Mouse (Mus musculus): Measurements from ENCODE around the gene Erf. TPM values are rescaled to one million over a fixed set of nuclear protein-coding genes. Genes with fewer than 3 reads are reported as not detected.

Gene Erf
- polyA plus RNA-seq, 1 experiment from 2014 or later = 16.4 TPM

DNA sequence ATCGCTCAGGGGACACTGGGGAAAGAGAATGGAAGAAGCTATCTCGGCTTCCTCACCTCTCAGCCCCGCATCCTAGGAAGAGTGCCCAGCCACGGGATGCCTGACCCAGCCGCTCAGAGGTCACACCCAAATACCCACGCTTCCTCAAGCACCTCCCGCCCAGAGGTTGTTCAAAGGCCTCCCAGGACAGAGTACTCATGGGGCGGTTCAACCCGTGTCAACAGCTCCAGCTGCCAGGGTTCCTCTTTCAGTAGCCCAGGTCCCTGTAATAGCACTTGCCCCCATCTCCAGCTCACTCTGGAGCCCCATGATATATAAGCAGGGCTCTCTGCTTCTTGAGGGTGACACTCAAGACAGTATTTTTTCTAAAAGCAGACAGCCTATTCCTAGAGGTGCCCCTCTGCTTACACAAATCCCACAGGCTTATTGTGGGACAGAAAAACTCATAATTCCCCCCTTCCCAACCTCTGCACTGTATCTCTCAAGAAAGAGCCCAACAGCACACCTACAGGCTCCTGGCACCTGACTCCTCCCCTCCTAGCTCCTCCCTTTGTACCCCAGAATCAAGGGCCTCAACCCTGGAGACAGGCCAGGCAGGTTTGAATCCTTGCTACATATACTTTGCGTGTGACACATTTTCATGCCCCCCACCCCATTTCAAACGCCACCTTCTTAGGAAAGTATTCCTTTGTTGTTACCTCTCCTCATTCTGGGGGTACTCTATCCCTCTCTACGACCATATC, 32.7 kb downstream of the Erf start:
- no peaks in the 10 kb centered on the region for H3K27me3 ChIP-seq (replicated peaks; ENCODE audit: control insufficient read depth, insufficient read depth, low read length)
- H3K9ac ChIP-seq (ENCODE audit: low read depth, low read length) = peak overlapping the region; percentile 89
- H3K27ac ChIP-seq (ENCODE audit: low read depth, low read length) = no peak overlapping the region
- no peak for ATAC-seq (replicated peaks; ENCODE audit: low FRiP score)
- H3K4me3 ChIP-seq (ENCODE audit: low read depth, low read length) = peak overlapping the region; percentile 88
- WGBS = 62% methylated on average over 12 of the region's 12 CpGs
- peaks cover 30% of the 10 kb centered on the region for H3K4me1 ChIP-seq (replicated peaks; ENCODE audit: control insufficient read depth, insufficient read depth, low read length)
- peaks cover 2% of the 10 kb centered on the region; the same call in 1 of the 2 replicates for H3K36me3 ChIP-seq (ENCODE audit: control insufficient read depth, insufficient read depth, low read length)
- no peaks in the 10 kb centered on the region for H3K9me3 ChIP-seq (ENCODE audit: control insufficient read depth, low read length)
- peak overlapping the region; percentile 90 for H3K4me2 ChIP-seq
- no peak for DNase-seq (ENCODE audit: low spot score)

DNA sequence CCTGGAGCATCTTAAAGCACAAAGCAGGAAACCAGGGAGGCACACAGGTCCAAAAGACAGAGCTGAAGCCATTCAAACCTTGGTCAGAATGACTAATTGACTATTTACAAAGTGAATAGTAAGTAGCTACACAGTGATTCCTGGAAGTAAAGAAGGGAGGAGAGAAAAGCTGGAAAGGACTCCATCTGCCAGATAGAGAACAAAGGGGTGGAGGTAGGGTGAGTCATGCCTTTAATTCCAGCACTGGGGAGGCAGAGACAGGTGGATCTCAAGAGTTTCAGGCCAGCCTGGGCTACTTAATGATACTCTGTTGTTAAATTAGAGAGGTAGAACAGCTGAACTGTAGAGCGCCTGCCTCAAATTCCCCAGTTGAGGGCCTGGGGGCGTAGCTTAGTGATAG, 36.4 kb downstream of the Erf start:
- Histone ChIP-seq H3K4me2 (no peak overlapping the region), H3K4me3 (ENCODE audit: low read depth, low read length) (no peak overlapping the region), H3K36me3 (ENCODE audit: control insufficient read depth, insufficient read depth, low read length) (peaks cover 15% of the 10 kb centered on the region; the same call in 1 of the 2 replicates), H3K9me3 (ENCODE audit: control insufficient read depth, low read length) (no peaks in the 10 kb centered on the region), H3K27ac (ENCODE audit: low read depth, low read length) (no peak overlapping the region), H3K27me3 (replicated peaks; ENCODE audit: control insufficient read depth, insufficient read depth, low read length) (no peaks in the 10 kb centered on the region), H3K4me1 (replicated peaks; ENCODE audit: control insufficient read depth, insufficient read depth, low read length) (peaks cover 20% of the 10 kb centered on the region), H3K9ac (ENCODE audit: low read depth, low read length) (no peak overlapping the region)
- 85% methylated on average over 2 of the region's 2 CpGs for WGBS
- DNase-seq (ENCODE audit: low spot score) (no peak), ATAC-seq (replicated peaks; ENCODE audit: low FRiP score) (no peak)

DNA sequence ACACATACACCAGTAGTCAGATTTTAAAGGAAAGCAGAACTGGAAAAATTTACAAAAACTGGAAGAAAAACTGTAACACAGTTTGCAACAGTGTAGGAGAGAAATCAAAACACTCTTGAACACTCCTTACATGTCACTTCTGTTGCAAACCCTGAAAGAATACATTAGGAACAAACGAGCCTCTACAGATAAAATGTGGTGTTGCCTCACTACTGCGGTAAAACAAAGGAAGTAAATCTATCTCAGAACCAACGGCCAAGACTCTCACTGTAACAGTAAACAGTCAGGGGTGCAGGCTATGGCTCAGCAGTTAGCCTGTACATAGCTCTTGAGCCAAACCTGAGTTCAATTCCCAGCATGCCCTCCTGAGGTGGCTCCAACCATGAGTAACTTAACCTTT, 37.5 kb downstream of the Erf start:
- Histone ChIP-seq H3K4me1 (replicated peaks; ENCODE audit: control insufficient read depth, insufficient read depth, low read length) (peaks cover 19% of the 10 kb centered on the region), H3K9ac (ENCODE audit: low read depth, low read length) (no peak overlapping the region), H3K27me3 (replicated peaks; ENCODE audit: control insufficient read depth, insufficient read depth, low read length) (no peaks in the 10 kb centered on the region), H3K4me2 (no peak overlapping the region), H3K27ac (ENCODE audit: low read depth, low read length) (no peak overlapping the region), H3K4me3 (ENCODE audit: low read depth, low read length) (no peak overlapping the region), H3K36me3 (ENCODE audit: control insufficient read depth, insufficient read depth, low read length) (peaks cover 20% of the 10 kb centered on the region; the same call in 1 of the 2 replicates), H3K9me3 (ENCODE audit: control insufficient read depth, low read length) (no peaks in the 10 kb centered on the region)
- ATAC-seq (replicated peaks; ENCODE audit: low FRiP score) = no peak
- no peak for DNase-seq (ENCODE audit: low spot score)
- 50% methylated on average over 3 of the region's 3 CpGs for WGBS

DNA sequence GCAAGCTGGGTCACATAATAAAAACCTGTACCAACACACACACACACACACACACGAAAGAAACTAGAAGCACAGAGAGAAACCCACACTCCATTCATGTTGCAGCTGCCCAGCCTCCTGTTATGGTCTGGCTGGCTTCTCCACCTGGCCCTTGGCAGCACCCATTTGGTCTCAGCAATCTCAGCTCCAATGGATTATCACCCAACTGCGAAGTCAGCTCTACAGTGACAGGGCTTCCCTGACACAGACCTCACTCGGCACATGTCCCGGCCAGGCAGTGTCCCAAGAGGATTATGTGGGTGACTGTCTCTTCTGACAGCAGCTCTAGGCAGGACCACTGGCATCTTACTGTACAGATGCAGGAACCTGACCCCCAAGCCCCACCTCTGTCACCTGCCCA, 40.1 kb downstream of the Erf start:
- Histone ChIP-seq H3K27me3 (replicated peaks; ENCODE audit: control insufficient read depth, insufficient read depth, low read length) (no peaks in the 10 kb centered on the region), H3K4me3 (ENCODE audit: low read depth, low read length) (no peak overlapping the region), H3K9ac (ENCODE audit: low read depth, low read length) (no peak overlapping the region), H3K27ac (ENCODE audit: low read depth, low read length) (no peak overlapping the region), H3K4me2 (no peak overlapping the region), H3K9me3 (ENCODE audit: control insufficient read depth, low read length) (no peaks in the 10 kb centered on the region), H3K4me1 (replicated peaks; ENCODE audit: control insufficient read depth, insufficient read depth, low read length) (peaks cover 19% of the 10 kb centered on the region), H3K36me3 (ENCODE audit: control insufficient read depth, insufficient read depth, low read length) (peaks cover 25% of the 10 kb centered on the region)
- ATAC-seq (replicated peaks; ENCODE audit: low FRiP score) = no peak
- WGBS = 82% methylated on average over 4 of the region's 4 CpGs
- DNase-seq (ENCODE audit: low spot score) = no peak

DNA sequence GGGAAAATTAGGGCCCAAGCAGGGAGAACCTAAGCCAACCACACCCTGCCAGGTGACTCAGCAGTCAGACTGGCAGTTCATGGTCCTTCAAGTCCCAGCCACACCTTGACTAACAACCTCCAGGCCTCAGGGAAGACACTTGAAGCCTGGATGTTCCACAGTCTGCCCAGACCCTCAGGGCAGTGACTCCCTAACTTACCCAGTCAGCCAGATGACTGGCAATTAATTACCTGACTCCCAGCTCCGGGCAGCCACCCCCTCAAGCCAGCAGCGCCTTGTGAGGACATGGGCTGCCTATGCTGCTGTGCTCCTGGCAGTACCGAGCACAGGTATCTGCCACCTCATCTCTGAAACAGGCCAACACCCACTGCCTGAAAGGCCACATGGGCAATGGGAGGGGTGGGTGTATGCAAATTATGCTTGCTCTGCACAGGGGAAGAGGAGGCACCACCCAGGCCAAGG, 41.4 kb downstream of the Erf start:
- peaks cover 25% of the 10 kb centered on the region for H3K36me3 ChIP-seq (ENCODE audit: control insufficient read depth, insufficient read depth, low read length)
- no peak overlapping the region for H3K27ac ChIP-seq (ENCODE audit: low read depth, low read length)
- peak overlapping the region; percentile 26 for H3K4me2 ChIP-seq
- no peaks in the 10 kb centered on the region for H3K9me3 ChIP-seq (ENCODE audit: control insufficient read depth, low read length)
- no peaks in the 10 kb centered on the region for H3K27me3 ChIP-seq (replicated peaks; ENCODE audit: control insufficient read depth, insufficient read depth, low read length)
- H3K4me1 ChIP-seq (replicated peaks; ENCODE audit: control insufficient read depth, insufficient read depth, low read length) = peaks cover 22% of the 10 kb centered on the region
- 69% methylated on average over 3 of the region's 3 CpGs for WGBS
- H3K4me3 ChIP-seq (ENCODE audit: low read depth, low read length) = no peak overlapping the region
- peak overlapping the region; percentile 23; the same call in 1 of the 2 replicates for H3K9ac ChIP-seq (ENCODE audit: low read depth, low read length)
- no peak for DNase-seq (ENCODE audit: low spot score)
- peak; percentile 77 for ATAC-seq (replicated peaks; ENCODE audit: low FRiP score)

DNA sequence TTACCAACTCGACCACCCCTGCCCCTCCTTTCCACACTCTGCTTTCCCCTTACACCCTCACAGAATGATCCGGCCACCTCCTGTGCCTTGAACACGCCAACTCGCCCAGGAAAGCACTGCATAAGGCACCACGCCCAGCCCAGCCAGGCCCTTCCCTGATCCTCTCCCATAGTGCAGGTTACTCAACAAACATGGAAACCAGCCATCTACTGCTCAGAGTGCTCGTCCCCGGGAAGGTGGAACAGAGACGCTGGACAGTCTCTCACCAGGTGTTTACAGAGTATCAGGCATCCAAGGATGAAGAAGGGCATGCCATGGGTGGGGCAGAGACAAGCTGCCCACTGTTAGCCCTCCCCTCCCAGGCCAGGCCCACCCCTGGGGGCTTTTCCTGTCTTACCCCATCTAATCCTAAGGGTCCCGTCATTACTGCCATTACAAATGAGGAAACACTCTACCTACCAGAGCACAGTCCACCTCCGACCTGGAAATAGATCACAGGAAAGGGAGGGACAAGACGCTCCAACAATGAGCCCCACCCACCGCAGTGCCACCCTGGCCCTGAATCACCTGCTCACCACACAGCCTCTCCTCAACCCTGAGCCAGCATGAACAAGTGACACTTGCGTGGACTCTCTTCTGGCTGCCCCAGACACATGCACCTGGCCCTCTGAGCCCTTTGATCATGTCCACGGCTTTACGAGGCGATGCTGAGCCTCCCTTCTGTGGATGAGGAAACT, 44.3 kb downstream of the Erf start:
- DNase-seq (ENCODE audit: low spot score) (no peak), ATAC-seq (replicated peaks; ENCODE audit: low FRiP score) (no peak)
- H3K4me1 ChIP-seq (replicated peaks; ENCODE audit: control insufficient read depth, insufficient read depth, low read length) = peaks cover 22% of the 10 kb centered on the region
- peaks cover 33% of the 10 kb centered on the region for H3K36me3 ChIP-seq (ENCODE audit: control insufficient read depth, insufficient read depth, low read length)
- no peaks in the 10 kb centered on the region for H3K9me3 ChIP-seq (ENCODE audit: control insufficient read depth, low read length)
- no peak overlapping the region for H3K27ac ChIP-seq (ENCODE audit: low read depth, low read length)
- no peak overlapping the region for H3K4me3 ChIP-seq (ENCODE audit: low read depth, low read length)
- H3K4me2 ChIP-seq = no peak overlapping the region
- WGBS = 85% methylated on average over 16 of the region's 16 CpGs
- H3K27me3 ChIP-seq (replicated peaks; ENCODE audit: control insufficient read depth, insufficient read depth, low read length) = no peaks in the 10 kb centered on the region
- H3K9ac ChIP-seq (ENCODE audit: low read depth, low read length) = no peak overlapping the region

DNA sequence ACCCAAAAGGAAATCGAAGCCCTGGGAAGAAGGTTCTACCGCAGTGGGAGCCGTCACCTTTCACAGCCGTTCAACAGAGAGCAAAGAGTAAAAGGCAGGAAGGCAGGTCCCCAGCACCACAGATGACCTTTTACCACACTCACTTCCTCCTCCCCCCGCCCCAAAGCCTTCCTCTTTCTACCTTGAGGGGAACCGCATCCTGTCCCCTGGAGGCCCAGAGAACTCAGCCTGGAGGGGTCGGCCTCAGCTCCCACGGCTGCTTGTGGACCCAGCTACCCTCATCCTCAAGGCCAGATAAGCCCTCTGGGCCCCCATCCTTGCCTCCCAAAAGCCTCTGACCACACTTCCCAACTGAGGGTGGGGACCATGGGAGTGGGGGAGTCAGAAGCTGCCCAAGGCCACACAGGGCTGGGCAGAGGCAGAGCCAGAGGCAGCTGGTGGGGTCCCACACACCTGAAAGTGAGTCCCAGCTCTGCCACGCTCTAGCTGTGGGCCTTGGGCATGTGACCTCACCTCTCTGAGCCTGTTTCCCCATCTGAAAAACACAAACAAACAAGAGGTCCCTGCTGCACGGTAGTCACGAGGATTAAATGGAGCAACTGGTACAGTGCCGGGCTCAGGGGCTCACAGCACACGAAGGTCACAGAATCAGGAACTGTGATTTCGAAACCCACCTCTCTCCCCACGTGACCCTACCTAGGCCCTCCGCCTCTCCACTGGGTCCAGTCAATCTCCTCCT, 45.0 kb downstream of the Erf start:
- ATAC-seq (replicated peaks; ENCODE audit: low FRiP score) (0 out of 2 replicates have a peak, but pooled peaks have one; percentile 15), DNase-seq (ENCODE audit: low spot score) (no peak)
- Histone ChIP-seq H3K9me3 (ENCODE audit: control insufficient read depth, low read length) (no peaks in the 10 kb centered on the region), H3K27me3 (replicated peaks; ENCODE audit: control insufficient read depth, insufficient read depth, low read length) (no peaks in the 10 kb centered on the region), H3K9ac (ENCODE audit: low read depth, low read length) (no peak overlapping the region), H3K36me3 (ENCODE audit: control insufficient read depth, insufficient read depth, low read length) (peaks cover 27% of the 10 kb centered on the region), H3K4me3 (ENCODE audit: low read depth, low read length) (no peak overlapping the region), H3K4me1 (replicated peaks; ENCODE audit: control insufficient read depth, insufficient read depth, low read length) (peaks cover 22% of the 10 kb centered on the region), H3K4me2 (peak overlapping the region; percentile 36), H3K27ac (ENCODE audit: low read depth, low read length) (peak overlapping the region; percentile 34)
- 58% methylated on average over 16 of the region's 16 CpGs for WGBS

DNA sequence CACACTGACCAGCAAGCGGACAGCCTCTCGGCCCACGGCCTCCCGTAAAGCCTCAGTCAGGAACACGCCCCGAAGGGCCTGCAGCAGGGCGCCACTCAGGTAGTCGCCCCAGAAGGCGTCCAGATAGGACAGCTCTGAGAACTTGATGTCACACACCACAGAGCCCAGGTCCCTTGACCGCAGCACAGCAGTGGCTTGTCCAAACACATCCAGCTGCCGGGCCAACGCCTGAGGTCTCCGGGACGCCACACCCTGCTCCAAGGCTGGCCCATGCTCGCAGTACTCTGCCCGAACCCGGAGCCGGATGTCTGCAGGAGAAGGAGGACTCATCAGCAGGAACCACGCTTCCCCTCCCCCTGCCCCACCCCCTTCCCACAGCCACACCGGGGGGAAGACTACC, 46.9 kb downstream of the Erf start:
- ATAC-seq (replicated peaks; ENCODE audit: low FRiP score) (no peak), DNase-seq (ENCODE audit: low spot score) (no peak)
- Histone ChIP-seq H3K36me3 (ENCODE audit: control insufficient read depth, insufficient read depth, low read length) (peaks cover 19% of the 10 kb centered on the region), H3K27ac (ENCODE audit: low read depth, low read length) (no peak overlapping the region), H3K9me3 (ENCODE audit: control insufficient read depth, low read length) (no peaks in the 10 kb centered on the region), H3K4me1 (replicated peaks; ENCODE audit: control insufficient read depth, insufficient read depth, low read length) (peaks cover 10% of the 10 kb centered on the region), H3K4me3 (ENCODE audit: low read depth, low read length) (no peak overlapping the region), H3K27me3 (replicated peaks; ENCODE audit: control insufficient read depth, insufficient read depth, low read length) (no peaks in the 10 kb centered on the region), H3K9ac (ENCODE audit: low read depth, low read length) (no peak overlapping the region), H3K4me2 (no peak overlapping the region)
- 82% methylated on average over 20 of the region's 20 CpGs for WGBS
